Mouse (Mus musculus) liver, embryonic 14.5 days (tissue): ENCODE measurements around the gene Gatad2b. TPM values are rescaled to one million over a fixed set of nuclear protein-coding genes. Genes with fewer than 3 reads are reported as not detected.
"Not testable (repeated sequence)": the region's sequence is repeated elsewhere in the genome, so short reads cannot be mapped to it uniquely, and the experiment has no call there.

Experiments
- ATAC-seq: fragments of 200-750 bp; cut with Nextera tagmentation; 2 replicates; pipeline ENCODE4 v1.8.0; 2017; ENCODE audit warnings: moderate number of reproducible peaks, mild to moderate bottlenecking, moderate library complexity; ENCODE audit not compliant: insufficient read depth
- DNase-seq, 3 experiments: peaks; one replicate each; pipeline ENCODE4 v3.0.0-alpha.2; 2012 to 2013; ENCODE audit warnings: low read depth in 3 of 3, low spot score in 3 of 3
- H3K27ac ChIP-seq: fragments of 300-500 bp; sonication (generic); 2 replicates; pipeline ENCODE4 v1.5.1; 2014; ENCODE audit warnings: moderate library complexity, mild to moderate bottlenecking, control low read depth, inconsistent platforms
- H3K27me3 ChIP-seq: fragments of 300-500 bp; sonication (generic); 2 replicates; pipeline ENCODE4 v1.6.1; 2014; ENCODE audit warnings: mild to moderate bottlenecking, low read length, moderate library complexity; ENCODE audit not compliant: control insufficient read depth, insufficient read depth
- H3K36me3 ChIP-seq: fragments of 300-500 bp; sonication (generic); replicated peaks from 2 replicates; pipeline ENCODE4 v1.6.1; 2014; ENCODE audit warnings: low read depth; ENCODE audit not compliant: control insufficient read depth, insufficient read depth
- H3K4me1 ChIP-seq, 2 experiments: fragments of 200-500 bp in 1 of 2; fragments of 300-500 bp in 1 of 2; sonication (generic) in 1 of 2; replicated peaks; 2 replicates each; pipeline ENCODE4 v1.6.1; 2012 to 2014; ENCODE audit warnings: antibody characterized with exemption in 1 of 2, inconsistent platforms in 1 of 2, low read length in 1 of 2; ENCODE audit not compliant: control insufficient read depth in 2 of 2, insufficient read depth in 2 of 2
- H3K4me2 ChIP-seq: fragments of 300-500 bp; sonication (generic); 2 replicates; pipeline ENCODE4 v1.6.1; 2014; ENCODE audit warnings: low read depth, mild to moderate bottlenecking, control low read depth, moderate library complexity
- H3K4me3 ChIP-seq, 2 experiments: fragments of 200-500 bp in 1 of 2; fragments of 300-500 bp in 1 of 2; sonication (generic) in 1 of 2; 2 replicates each; pipeline ENCODE4 v1.5.1; 2012 to 2014; ENCODE audit warnings: low read depth in 2 of 2, low read length in 2 of 2, mild to moderate bottlenecking in 2 of 2, control low read depth in 1 of 2, inconsistent platforms in 1 of 2, moderate library complexity in 1 of 2; ENCODE audit not compliant: insufficient read depth in 1 of 2
- H3K9ac ChIP-seq: fragments of 300-500 bp; sonication (generic); replicated peaks from 2 replicates; pipeline ENCODE4 v1.6.1; 2014; ENCODE audit warnings: mild to moderate bottlenecking, control low read depth, moderate library complexity
- H3K9me3 ChIP-seq: fragments of 300-500 bp; sonication (generic); 2 replicates; pipeline ENCODE4 v1.6.1; 2016; ENCODE audit warnings: low read length, mixed read lengths; ENCODE audit not compliant: control insufficient read depth
- CTCF ChIP-seq: IDR thresholded peaks from 2 replicates; pipeline ENCODE4 v1.5.1; 2016; ENCODE audit warnings: antibody characterized with exemption, low read depth, control low read depth
- EP300 ChIP-seq: IDR thresholded peaks from 2 replicates; pipeline ENCODE4 v1.6.1; 2016; ENCODE audit warnings: antibody characterized with exemption, low read depth
- WGBS: fragments of 180-500 bp; shearing (Covaris S2); extraction: QIAGEN DNeasy Blood & Tissue Kit; methylation state at CpG from one replicate; pipeline ENCODE4 v1.1.7; 2014; ENCODE audit not compliant: insufficient replicate concordance; 5-methylcytosine and 5-hydroxymethylcytosine counted together
- polyA plus RNA-seq, 2 experiments: library from polyadenylated mRNA; depleted of rRNA in 1 of 2; stranded (reverse) in 1 of 2; unstranded in 1 of 2; fragments of >200 nt; fragmentation: Nextera tagmentation in 1 of 2; extraction: Ambion mirVana in 1 of 2; gene quantifications; 2 replicates each; pipeline versions ENCODE4 v1.2.1 to v1.2.3; 2012 to 2014

The Gatad2b gene
- polyA plus RNA-seq, 2 experiments: 2.2 to 5.6 TPM

GRCm38 (mm10) chr3:90277793-90278192 lies 15.2 kb upstream of the Gatad2b start:
- WGBS: 79% methylated on average over 9 of the region's 9 CpGs
- Histone ChIP-seq H3K27me3 (no peaks in the 10 kb centered on the region), H3K9me3 (no peaks in the 10 kb centered on the region), H3K4me3 (no peak overlapping the region), H3K4me1 (no peaks in the 10 kb centered on the region), H3K36me3 (no peaks in the 10 kb centered on the region), H3K9ac (no peak overlapping the region), H3K4me2 (no peak overlapping the region), H3K27ac (no peak overlapping the region)
- no peak for ATAC-seq
- DNase-seq: no peak
- TF ChIP-seq CTCF (no peak), EP300 (no peak)

GRCm38 (mm10) chr3:90278211-90278610 lies 14.8 kb upstream of the Gatad2b start:
- H3K4me3 ChIP-seq: no peak overlapping the region
- DNase-seq (no peak), ATAC-seq (no peak)
- H3K9ac ChIP-seq: no peak overlapping the region
- no peak overlapping the region for H3K27ac ChIP-seq
- no peaks in the 10 kb centered on the region for H3K36me3 ChIP-seq
- H3K9me3 ChIP-seq: no peaks in the 10 kb centered on the region
- no peaks in the 10 kb centered on the region for H3K4me1 ChIP-seq
- 85% methylated on average over 10 of the region's 10 CpGs for WGBS
- no peaks in the 10 kb centered on the region for H3K27me3 ChIP-seq
- no peak overlapping the region for H3K4me2 ChIP-seq
- TF ChIP-seq EP300 (no peak), CTCF (no peak)

GRCm38 (mm10) chr3:90279216-90279615 lies 13.8 kb upstream of the Gatad2b start:
- DNase-seq (no peak), ATAC-seq (no peak)
- TF ChIP-seq EP300 (no peak), CTCF (no peak)
- Histone ChIP-seq H3K4me1 (no peaks in the 10 kb centered on the region), H3K4me3 (no peak overlapping the region), H3K27me3 (no peaks in the 10 kb centered on the region), H3K9me3 (no peaks in the 10 kb centered on the region), H3K9ac (no peak overlapping the region), H3K4me2 (no peak overlapping the region), H3K27ac (no peak overlapping the region), H3K36me3 (no peaks in the 10 kb centered on the region)
- 81% methylated on average over 9 of the region's 9 CpGs for WGBS

- H3K9me3 ChIP-seq: no peaks in the 10 kb centered on the region
- no peak for ATAC-seq
- TF ChIP-seq CTCF: no peak
- no peak for DNase-seq
- H3K27me3 ChIP-seq: no peaks in the 10 kb centered on the region
- H3K4me1 ChIP-seq: no peaks in the 10 kb centered on the region
- H3K4me2 ChIP-seq: no peak overlapping the region
- no peaks in the 10 kb centered on the region for H3K36me3 ChIP-seq
- WGBS: 87% methylated on average over 7 of the region's 7 CpGs
- H3K27ac ChIP-seq: no peak overlapping the region
- no peak overlapping the region for H3K9ac ChIP-seq
- no peak overlapping the region for H3K4me3 ChIP-seq
Observed at GRCm38 (mm10) chr3:90279743-90280142, 13.2 kb upstream of the Gatad2b start.

GRCm38 (mm10) chr3:90280708-90281107 lies 12.3 kb upstream of the Gatad2b start:
- no peak for DNase-seq
- Histone ChIP-seq H3K9ac (no peak overlapping the region), H3K4me1 (no peaks in the 10 kb centered on the region), H3K4me2 (no peak overlapping the region), H3K9me3 (no peaks in the 10 kb centered on the region), H3K27ac (no peak overlapping the region), H3K36me3 (no peaks in the 10 kb centered on the region), H3K27me3 (no peaks in the 10 kb centered on the region), H3K4me3 (no peak overlapping the region)
- WGBS: 86% methylated on average over 9 of the region's 9 CpGs
- TF ChIP-seq CTCF (no peak), EP300 (no peak)
- ATAC-seq: no peak

GRCm38 (mm10) chr3:90284150-90284549 lies 8.8 kb upstream of the Gatad2b start:
- Histone ChIP-seq H3K9ac (no peak overlapping the region), H3K27ac (no peak overlapping the region), H3K4me1 (no peaks in the 10 kb centered on the region), H3K36me3 (no peaks in the 10 kb centered on the region), H3K4me3 (no peak overlapping the region), H3K4me2 (no peak overlapping the region), H3K27me3 (no peaks in the 10 kb centered on the region), H3K9me3 (no peaks in the 10 kb centered on the region)
- no peak for DNase-seq
- no peak for TF ChIP-seq EP300
- peak; percentile 29; the same call in 1 of the 2 replicates for TF ChIP-seq CTCF
- ATAC-seq: no peak
- 84% methylated on average over 2 of the region's 2 CpGs for WGBS

- ATAC-seq, H3K27ac ChIP-seq, H3K27me3 ChIP-seq, H3K9me3 ChIP-seq, H3K36me3 ChIP-seq, H3K4me3 ChIP-seq, DNase-seq, H3K4me2 ChIP-seq, H3K9ac ChIP-seq: not testable (repeated sequence)
- WGBS: 50% methylated on average over 2 of the region's 3 CpGs
- peaks cover 9 to 11% of the 10 kb centered on the region in 2 experiments for H3K4me1 ChIP-seq
Observed at GRCm38 (mm10) chr3:90289403-90289802, 3.6 kb upstream of the Gatad2b start.
